Mouse (Mus musculus) embryo, embryonic 10 days (tissue): ENCODE data around the gene Acsm4.

Experiments
- DNase-seq: peaks from one replicate; pipeline ENCODE4 v3.0.0-alpha.2; 2015; ENCODE audit warnings: low spot score

Gene Acsm4

GRCm38 (mm10) chr7:119762166-119762697, 72.4 kb downstream of the Acsm4 start:
- DNase-seq: no peak
